Mouse (Mus musculus) MEL (cell line): Measurements from ENCODE around the gene Cfdp1. TPM values are rescaled to one million over a fixed set of nuclear protein-coding genes. Genes with fewer than 3 reads are reported as not detected.

Source experiments
- DNase-seq: peaks from one replicate; pipeline ENCODE4 v3.0.0; 2011; ENCODE audit warnings: low read depth, low spot score
- H3K27ac ChIP-seq: 2 replicates; pipeline ENCODE4 v1.5.1; 2012; ENCODE audit warnings: low read depth, mild to moderate bottlenecking, control low read depth, low read length, moderate library complexity; ENCODE audit not compliant: control insufficient read depth
- H3K27me3 ChIP-seq, 2 experiments: fragments of 150-350 bp in 1 of 2; sonication (generic) in 1 of 2; 2 replicates each; pipeline ENCODE4 v1.6.1; 2012; ENCODE audit warnings: low read length in 2 of 2, mild to moderate bottlenecking in 2 of 2, improper control_type of control experiment in 1 of 2, moderate library complexity in 1 of 2; ENCODE audit not compliant: insufficient read depth in 2 of 2, control insufficient read depth in 1 of 2
- H3K36me3 ChIP-seq, 2 experiments: 2 replicates each; pipeline ENCODE4 v1.6.1; 2012 to 2014; ENCODE audit warnings: low read length in 2 of 2, improper control_type of control experiment in 1 of 2, inconsistent platforms in 1 of 2, mild to moderate bottlenecking in 1 of 2; ENCODE audit not compliant: insufficient read depth in 2 of 2, control insufficient read depth in 1 of 2
- H3K4me1 ChIP-seq, 2 experiments: fragments of 150-350 bp in 1 of 2; sonication (generic) in 1 of 2; 2 replicates each; pipeline ENCODE4 v1.6.1; 2012; ENCODE audit warnings: low read length in 2 of 2, improper control_type of control experiment in 1 of 2, mild to moderate bottlenecking in 1 of 2; ENCODE audit not compliant: insufficient read depth in 2 of 2, control insufficient read depth in 1 of 2
- H3K4me3 ChIP-seq, 2 experiments: fragments of 150-350 bp in 1 of 2; sonication (generic) in 1 of 2; 2 replicates each; pipeline ENCODE4 v1.5.1; 2012; ENCODE audit warnings: low read depth in 2 of 2, low read length in 2 of 2, mild to moderate bottlenecking in 2 of 2, moderate library complexity in 2 of 2, control low read depth in 1 of 2, improper control_type of control experiment in 1 of 2; ENCODE audit not compliant: control insufficient read depth in 1 of 2, insufficient read depth in 1 of 2
- H3K79me2 ChIP-seq: 2 replicates; pipeline ENCODE4 v1.6.1; 2012; ENCODE audit warnings: mild to moderate bottlenecking, low read length, moderate library complexity; ENCODE audit not compliant: control insufficient read depth, poor library complexity, insufficient read depth
- H3K9ac ChIP-seq: 2 replicates; pipeline ENCODE4 v1.6.1; 2012; ENCODE audit warnings: low read depth, mild to moderate bottlenecking, control low read depth, low read length, moderate library complexity; ENCODE audit not compliant: control insufficient read depth, poor library complexity, severe bottlenecking
- H3K9me3 ChIP-seq: fragments of 150-350 bp; sonication (generic); replicated peaks from 2 replicates; pipeline ENCODE4 v1.6.1; 2012; ENCODE audit warnings: mild to moderate bottlenecking, low read length, improper control_type of control experiment, moderate library complexity; ENCODE audit not compliant: insufficient read depth
- BHLHE40 ChIP-seq: IDR thresholded peaks from 2 replicates; pipeline ENCODE4 v1.6.1; 2012; ENCODE audit warnings: low read depth, mild to moderate bottlenecking, inconsistent platforms, low read length, improper control_type of control experiment, borderline replicate concordance
- CHD1 ChIP-seq: IDR thresholded peaks from 2 replicates; pipeline ENCODE4 v1.6.1; 2012; ENCODE audit warnings: low read depth, mild to moderate bottlenecking, inconsistent platforms, low read length, improper control_type of control experiment
- CHD2 ChIP-seq: IDR thresholded peaks from 2 replicates; pipeline ENCODE4 v1.6.1; 2011; ENCODE audit warnings: low read length, improper control_type of control experiment
- CTCF ChIP-seq, 3 experiments: IDR thresholded peaks in 2 of 3; conservative IDR thresholded peaks in 1 of 3; 2 replicates each; pipeline ENCODE4 v1.5.1; 2011 to 2012; ENCODE audit warnings: low read length in 3 of 3, low read depth in 2 of 3, mild to moderate bottlenecking in 2 of 3, improper control_type of control experiment in 1 of 3, inconsistent platforms in 1 of 3, mixed read lengths in 1 of 3, moderate library complexity in 1 of 3; ENCODE audit not compliant: control insufficient read depth in 1 of 3, insufficient read depth in 1 of 3, poor library complexity in 1 of 3, severe bottlenecking in 1 of 3
- E2F4 ChIP-seq: IDR thresholded peaks from 2 replicates; pipeline ENCODE4 v1.6.1; 2011; ENCODE audit warnings: low read depth, low read length, improper control_type of control experiment, borderline replicate concordance
- ELF1 ChIP-seq: IDR thresholded peaks from 2 replicates; pipeline ENCODE4 v1.6.1; 2014; ENCODE audit warnings: low read depth, mild to moderate bottlenecking, inconsistent platforms, low read length, improper control_type of control experiment, moderate library complexity
- EP300 ChIP-seq, 2 experiments: IDR thresholded peaks; 2 replicates each; pipeline ENCODE4 v1.6.1; 2011; ENCODE audit warnings: improper control_type of control experiment in 2 of 2, low read length in 2 of 2, low read depth in 1 of 2, mild to moderate bottlenecking in 1 of 2
- GABPA ChIP-seq: IDR thresholded peaks from 2 replicates; pipeline ENCODE4 v1.6.1; 2012; ENCODE audit warnings: low read depth, mild to moderate bottlenecking, inconsistent platforms, low read length, improper control_type of control experiment, moderate library complexity
- HCFC1 ChIP-seq: IDR thresholded peaks from 2 replicates; pipeline ENCODE4 v1.6.1; 2012; ENCODE audit warnings: low read depth, mild to moderate bottlenecking, inconsistent platforms, low read length, improper control_type of control experiment, moderate library complexity
- KAT2A ChIP-seq: conservative IDR thresholded peaks from 2 replicates; pipeline ENCODE4 v1.6.1; 2012; ENCODE audit warnings: low read depth, low read length, improper control_type of control experiment, inconsistent platforms
- MAX ChIP-seq: IDR thresholded peaks from 2 replicates; pipeline ENCODE4 v1.6.1; 2011; ENCODE audit warnings: low read length, improper control_type of control experiment
- MAZ ChIP-seq: IDR thresholded peaks from 2 replicates; pipeline ENCODE4 v1.6.1; 2012; ENCODE audit warnings: low read depth, mild to moderate bottlenecking, inconsistent platforms, low read length, improper control_type of control experiment
- MYC ChIP-seq: IDR thresholded peaks from 2 replicates; pipeline ENCODE4 v1.6.1; 2011; ENCODE audit warnings: low read depth, mild to moderate bottlenecking, low read length, improper control_type of control experiment, moderate library complexity
- NELFE ChIP-seq: IDR thresholded peaks from 2 replicates; pipeline ENCODE4 v1.6.1; 2011; ENCODE audit warnings: low read depth, low read length, improper control_type of control experiment
- RCOR1 ChIP-seq: IDR thresholded peaks from 2 replicates; pipeline ENCODE4 v1.6.1; 2012; ENCODE audit warnings: low read depth, mild to moderate bottlenecking, inconsistent platforms, low read length, improper control_type of control experiment
- SIN3A ChIP-seq: IDR thresholded peaks from 2 replicates; pipeline ENCODE4 v1.6.1; 2012; ENCODE audit warnings: low read length, improper control_type of control experiment, inconsistent platforms
- SMC3 ChIP-seq: IDR thresholded peaks from 2 replicates; pipeline ENCODE4 v1.6.1; 2011; ENCODE audit warnings: low read depth, low read length, improper control_type of control experiment
- TBP ChIP-seq: IDR thresholded peaks from 2 replicates; pipeline ENCODE4 v1.8.0; 2011; ENCODE audit warnings: low read depth, low read length, improper control_type of control experiment
- TCF12 ChIP-seq: IDR thresholded peaks from 2 replicates; pipeline ENCODE4 v1.6.1; 2014; ENCODE audit warnings: low read depth, mild to moderate bottlenecking, inconsistent platforms, low read length, improper control_type of control experiment, moderate library complexity
- USF2 ChIP-seq, 2 experiments: IDR thresholded peaks; 2 replicates each; pipeline ENCODE4 v1.6.1; 2011 to 2012; ENCODE audit warnings: improper control_type of control experiment in 2 of 2, low read length in 2 of 2, borderline replicate concordance in 1 of 2, inconsistent platforms in 1 of 2, low read depth in 1 of 2, mild to moderate bottlenecking in 1 of 2; ENCODE audit not compliant: insufficient read depth in 1 of 2
- ZKSCAN1 ChIP-seq: IDR thresholded peaks from 2 replicates; pipeline ENCODE4 v1.6.1; 2012; ENCODE audit warnings: low read depth, mild to moderate bottlenecking, inconsistent platforms, low read length, improper control_type of control experiment, moderate library complexity
- ZMIZ1 ChIP-seq: IDR thresholded peaks from 2 replicates; pipeline ENCODE4 v1.6.1; 2012; ENCODE audit warnings: low read depth, mild to moderate bottlenecking, inconsistent platforms, low read length, improper control_type of control experiment, moderate library complexity
- polyA plus RNA-seq, 2 experiments: library from polyadenylated mRNA; stranded (reverse) in 1 of 2; unstranded in 1 of 2; fragments of >175 nt in 1 of 2; fragments of >200 nt in 1 of 2; gene quantifications; 2 replicates each; pipeline versions ENCODE4 v1.2.1 to v1.2.4; 2012; ENCODE audit warnings: low replicate concordance in 2 of 2, low read depth in 1 of 2; ENCODE audit not compliant: insufficient read length in 2 of 2, insufficient read depth in 1 of 2, missing spikeins in 1 of 2
- total RNA-seq: library from RNA; depleted of rRNA; stranded (reverse); fragments of 300-350 nt; gene quantifications from 2 replicates; pipeline ENCODE4 v1.2.3, GENCODE M21; 2012

Cfdp1 gene
- total and polyA plus RNA-seq, 3 experiments = 185 to 214 TPM; not detected in 1

- H3K9me3 ChIP-seq = no peaks in the 10 kb centered on the region
- no peak overlapping the region for H3K9ac ChIP-seq
- no peak overlapping the region for H3K27ac ChIP-seq
- no peaks in the 10 kb centered on the region for H3K4me1 ChIP-seq
- no peaks in the 10 kb centered on the region for H3K27me3 ChIP-seq
- no peak for DNase-seq
- H3K79me2 ChIP-seq = no peaks in the 10 kb centered on the region
- H3K4me3 ChIP-seq = no peak overlapping the region
- peaks cover 0 to 8% of the 10 kb centered on the region in 2 experiments; a peak in 2 of 4 replicates for H3K36me3 ChIP-seq
- TF ChIP-seq RCOR1 (no peak), BHLHE40 (no peak), E2F4 (no peak), TBP (no peak), ZMIZ1 (no peak), USF2 (IDR thresholded peaks at IDR 0.05; ENCODE audit: borderline replicate concordance in 1 of 2, insufficient read depth in 1 of 2, low read depth in 1 of 2, low read length in 2 of 2) (no peak), HCFC1 (no peak), CTCF (IDR thresholded peaks at IDR 0.05 in 2 of 3, conservative IDR thresholded peaks at IDR 0.05 in 1 of 3; ENCODE audit: control insufficient read depth in 1 of 3, insufficient read depth in 1 of 3, low read depth in 2 of 3, low read length in 3 of 3, poor library complexity in 1 of 3, severe bottlenecking in 1 of 3) (no peak), KAT2A (no peak)
Measured at GRCm38 (mm10) chr8:111803362-111803761, 50.7 kb downstream of the Cfdp1 start.

GRCm38 (mm10) chr8:111802256-111802655 is 51.8 kb downstream of the Cfdp1 start:
- no peaks in the 10 kb centered on the region for H3K79me2 ChIP-seq
- H3K9ac ChIP-seq = no peak overlapping the region
- H3K36me3 ChIP-seq = peaks cover 0 to 8% of the 10 kb centered on the region in 2 experiments; a peak in 2 of 4 replicates
- H3K27me3 ChIP-seq = no peaks in the 10 kb centered on the region
- DNase-seq = no peak
- H3K4me1 ChIP-seq = no peaks in the 10 kb centered on the region
- no peak overlapping the region for H3K4me3 ChIP-seq
- H3K9me3 ChIP-seq = no peaks in the 10 kb centered on the region
- TF ChIP-seq ELF1 (no peak), SIN3A (no peak), TBP (no peak), MAZ (no peak)
- TF ChIP-seq, all 39 proteins: peak for 0
- no peak overlapping the region for H3K27ac ChIP-seq

GRCm38 (mm10) chr8:111801456-111801855 is 52.6 kb downstream of the Cfdp1 start:
- H3K27me3 ChIP-seq = no peaks in the 10 kb centered on the region
- H3K27ac ChIP-seq = no peak overlapping the region
- no peaks in the 10 kb centered on the region for H3K9me3 ChIP-seq
- H3K9ac ChIP-seq = no peak overlapping the region
- H3K36me3 ChIP-seq = peaks cover 0 to 6% of the 10 kb centered on the region in 2 experiments; a peak in 1 of 4 replicates
- no peaks in the 10 kb centered on the region for H3K79me2 ChIP-seq
- no peak for DNase-seq
- H3K4me1 ChIP-seq = no peaks in the 10 kb centered on the region
- H3K4me3 ChIP-seq = no peak overlapping the region
- no peak for TF ChIP-seq SMC3
- TF ChIP-seq RCOR1 = no peak
- TF ChIP-seq EP300 (IDR thresholded peaks at IDR 0.05; ENCODE audit: low read depth in 1 of 2, low read length in 2 of 2) = no peak
- TF ChIP-seq BHLHE40 = no peak
- TF ChIP-seq GABPA = no peak
- TF ChIP-seq ZKSCAN1 = no peak
- no peak for TF ChIP-seq ZMIZ1
- no peak for TF ChIP-seq CHD1
- TF ChIP-seq CHD2 = no peak
- no peak for TF ChIP-seq NELFE
- TF ChIP-seq MYC = no peak
- TF ChIP-seq MAX = no peak
- no peak for TF ChIP-seq TCF12
- TF ChIP-seq, all 39 proteins: peak for 0
